Mouse (Mus musculus) adrenal gland, postnatal 14 days (tissue): ENCODE data around the gene Ptpn1. TPM values are rescaled to one million over a fixed set of nuclear protein-coding genes. Genes with fewer than 3 reads are reported as not detected.

ENCODE experiments used
- DNase-seq: peaks from one replicate; pipeline ENCODE4 v3.0.0; 2021; ENCODE audit warnings: mixed read lengths
- long read RNA-seq, 2 experiments: library from polyadenylated mRNA; stranded (forward); transcript quantifications; one replicate each; pipeline ENCODE4 v2.0.0; 2021
- total RNA-seq: library from RNA; stranded (reverse); gene quantifications from 2 replicates; pipeline ENCODE4 v1.2.3, GENCODE M21; 2021

The Ptpn1 gene
- total RNA-seq, result 48.2 and 54.3 TPM in 2 replicates
- long read RNA-seq, experiment 1, full-length matches to known transcripts, result 46 of 72 reads
- long read RNA-seq, experiment 1, partial matches to known transcripts, result 22 of 72 reads
- long read RNA-seq, experiment 1, other reads (novel, unspliced or antisense), result 4 of 72 reads
- long read RNA-seq, experiment 2, full-length matches to known transcripts, result 35 of 55 reads
- long read RNA-seq, experiment 2, partial matches to known transcripts, result 3 of 55 reads
- long read RNA-seq, experiment 2, other reads (novel, unspliced or antisense), result 17 of 55 reads

- peak; percentile 99 for DNase-seq
Measured at GRCm38 (mm10) chr2:167931985-167932726, at the start of gene Ptpn1. TSS of gene Ptpn1 (plus strand) at chr2:167932057.

- DNase-seq, result no peak
Measured at GRCm38 (mm10) chr2:167886485-167886884, 45.4 kb upstream of the Ptpn1 start.

DNA sequence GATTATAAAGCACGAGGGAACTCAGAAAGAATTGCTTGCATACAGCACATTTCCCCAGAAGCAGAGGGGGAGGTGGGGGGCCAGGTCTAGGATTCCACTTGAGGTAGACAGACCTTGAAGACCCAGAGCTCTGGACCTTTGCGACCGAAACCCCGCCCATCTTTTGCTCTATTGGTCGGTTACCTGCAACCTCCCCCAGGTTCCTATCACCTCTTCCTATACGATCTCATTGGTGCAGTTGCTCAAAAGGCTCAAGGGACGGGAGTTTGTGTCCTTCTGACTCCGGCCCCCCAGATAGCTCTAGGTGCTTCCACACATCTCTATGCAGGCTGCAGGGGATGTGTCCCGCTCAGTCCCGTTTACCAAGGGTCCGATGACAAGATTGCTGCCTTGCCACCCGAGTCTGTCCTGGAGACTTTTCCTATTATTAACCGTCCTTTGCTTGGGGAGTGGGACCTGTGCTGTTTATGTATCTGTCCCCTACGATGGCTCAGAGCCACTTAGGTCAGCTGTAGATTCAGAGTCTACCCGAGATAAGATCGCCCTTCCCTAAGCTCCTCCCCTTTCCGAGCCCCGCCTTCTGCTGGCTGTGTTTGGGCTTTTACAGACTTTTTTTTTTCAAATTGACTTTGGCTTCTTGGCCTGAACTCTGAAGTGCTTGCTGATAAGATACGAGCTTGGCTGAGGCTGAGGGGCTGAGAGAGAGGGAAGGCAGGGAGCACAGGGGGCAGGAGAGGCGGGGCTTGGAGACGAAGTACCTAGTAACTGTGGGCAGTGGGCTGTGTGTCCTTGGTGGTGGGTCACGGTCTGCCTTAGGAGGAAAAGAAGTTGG, 44.1 kb upstream of the Ptpn1 start:
- DNase-seq, result peak; percentile 85

GRCm38 (mm10) chr2:167888834-167889233, 43.0 kb upstream of the Ptpn1 start:
- no peak for DNase-seq

DNA sequence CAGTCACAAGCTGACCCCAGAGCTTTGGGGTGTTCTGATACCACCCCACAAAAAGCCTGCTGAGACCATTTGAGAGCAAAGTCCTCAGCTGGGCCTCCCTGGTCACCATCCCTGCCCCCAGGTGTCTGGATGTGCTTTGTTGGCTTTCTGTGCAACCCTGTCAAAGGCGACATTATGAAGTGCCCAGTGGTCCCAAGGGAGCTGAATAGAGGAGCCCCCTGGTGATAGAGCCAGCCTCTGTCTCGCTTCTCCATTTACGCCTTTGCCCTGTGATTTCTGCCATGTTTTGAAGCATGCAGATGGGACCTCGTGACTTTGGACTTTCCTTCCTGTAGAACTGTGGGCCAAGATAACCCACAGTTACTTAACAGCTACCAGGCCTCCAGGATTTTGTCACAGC, 42.0 kb upstream of the Ptpn1 start:
- DNase-seq, result no peak

GRCm38 (mm10) chr2:167891908-167892307, 39.9 kb upstream of the Ptpn1 start:
- DNase-seq, result peak; percentile 88

DNA sequence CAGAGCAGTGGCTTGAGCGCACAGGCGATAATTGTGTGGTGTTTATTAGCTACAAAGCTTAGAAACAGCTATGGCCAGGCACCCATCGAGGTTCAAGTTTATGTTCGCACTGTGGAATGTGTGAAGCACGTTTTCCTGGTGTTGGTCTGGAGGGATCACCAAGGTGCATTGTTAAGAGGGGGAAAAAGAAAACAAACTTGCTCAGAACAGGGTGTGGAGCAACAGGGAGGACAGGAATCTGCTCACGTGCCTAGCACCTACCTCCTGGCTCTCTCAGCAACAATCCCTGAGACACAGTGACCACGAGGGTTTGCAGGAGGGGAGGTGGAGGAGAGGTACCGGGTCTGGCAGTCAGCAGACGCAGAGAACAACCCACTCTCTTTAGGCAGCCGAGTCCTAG, 38.2 kb upstream of the Ptpn1 start:
- DNase-seq, result no peak

- DNase-seq, result peak; percentile 91
Measured at GRCm38 (mm10) chr2:167894948-167895372, 36.9 kb upstream of the Ptpn1 start.

DNA sequence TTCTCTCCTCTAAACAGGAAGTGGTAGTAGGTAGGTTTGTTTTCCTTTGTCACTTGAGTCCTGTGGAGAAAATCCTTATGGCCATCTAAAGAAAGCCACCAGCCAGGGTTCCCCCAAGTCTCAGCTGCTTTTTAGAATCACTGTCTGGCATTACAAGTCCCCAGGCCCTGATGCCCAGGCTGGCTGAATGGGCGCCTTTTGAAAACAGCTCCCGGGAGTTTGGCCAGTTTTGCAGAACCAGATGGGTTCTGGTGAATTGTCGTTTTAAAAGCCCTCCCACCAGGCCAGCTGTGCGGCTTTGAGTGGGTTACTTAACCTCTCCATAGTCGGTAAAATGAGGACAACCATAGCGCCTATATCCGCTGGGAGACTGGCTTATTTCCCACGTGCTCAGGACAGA, 34.0 kb upstream of the Ptpn1 start:
- DNase-seq, result no peak

- no peak for DNase-seq
Measured at GRCm38 (mm10) chr2:167899989-167900421, 31.9 kb upstream of the Ptpn1 start.

DNA sequence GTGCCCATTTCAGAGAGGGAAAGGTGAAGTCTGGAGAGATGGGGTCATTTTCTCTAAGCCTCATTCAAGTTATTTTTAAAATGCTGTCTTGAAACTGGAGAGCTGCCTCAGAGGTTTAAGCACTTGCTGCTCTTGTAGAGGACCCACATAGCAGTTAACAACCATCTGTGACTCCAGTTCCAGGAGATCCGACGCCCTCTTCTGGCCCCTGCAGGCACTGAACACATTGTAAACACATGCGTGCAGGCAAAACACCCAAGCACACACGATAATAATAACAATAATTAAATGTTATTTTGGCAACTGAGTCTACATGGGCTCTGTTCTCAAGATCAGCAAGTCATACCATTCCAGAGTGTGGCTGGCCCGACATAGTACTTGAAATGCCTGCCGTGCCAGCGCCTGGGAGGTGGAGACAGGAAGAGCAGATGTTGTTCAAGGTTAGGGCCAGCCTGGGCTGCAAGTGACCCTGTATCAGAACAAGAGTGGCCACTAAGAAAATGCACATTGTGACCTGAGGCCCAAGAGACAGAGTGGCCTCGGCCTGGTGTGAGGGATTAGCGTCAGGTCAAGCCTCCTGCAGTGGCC, 29.6 kb upstream of the Ptpn1 start:
- DNase-seq, result no peak

GRCm38 (mm10) chr2:167903242-167903952, 28.5 kb upstream of the Ptpn1 start:
- no peak for DNase-seq

DNA sequence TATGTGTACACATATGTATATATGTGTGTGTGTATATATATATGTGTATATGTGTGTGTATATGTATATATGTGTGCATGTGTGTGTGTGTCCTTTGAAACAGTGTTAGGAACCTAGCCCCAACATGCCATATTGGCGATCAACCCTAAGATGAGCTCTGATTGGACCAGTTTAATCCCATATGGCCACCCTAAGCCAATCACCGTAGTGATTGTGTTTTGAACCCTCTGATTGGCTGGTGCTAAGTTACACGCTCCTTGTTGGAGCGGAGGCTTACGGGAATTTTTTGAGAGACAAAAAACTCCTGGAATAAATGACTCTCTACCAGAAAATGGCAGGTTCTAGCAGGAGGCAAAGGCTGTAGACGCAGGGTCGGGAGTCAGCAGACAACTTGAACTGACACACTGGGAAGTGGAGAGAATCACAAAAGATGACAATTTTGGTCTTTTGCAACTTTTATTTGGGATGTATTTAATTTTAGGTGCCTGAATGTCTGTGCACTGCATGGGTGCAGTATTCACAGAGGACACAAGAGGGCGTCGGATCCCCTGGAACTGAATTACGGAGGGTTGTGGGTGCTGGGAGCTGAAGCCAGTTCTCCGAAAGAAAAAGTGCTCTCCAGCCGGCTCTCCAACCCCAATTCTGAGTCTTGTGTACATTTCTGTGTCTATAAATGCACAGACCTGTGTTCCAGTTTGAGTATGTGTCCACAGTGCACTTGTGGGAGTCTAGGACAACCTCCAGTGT, 27.1 kb upstream of the Ptpn1 start:
- DNase-seq, result no peak

- DNase-seq, result no peak
Measured at GRCm38 (mm10) chr2:167905561-167905960, 26.3 kb upstream of the Ptpn1 start.

DNA sequence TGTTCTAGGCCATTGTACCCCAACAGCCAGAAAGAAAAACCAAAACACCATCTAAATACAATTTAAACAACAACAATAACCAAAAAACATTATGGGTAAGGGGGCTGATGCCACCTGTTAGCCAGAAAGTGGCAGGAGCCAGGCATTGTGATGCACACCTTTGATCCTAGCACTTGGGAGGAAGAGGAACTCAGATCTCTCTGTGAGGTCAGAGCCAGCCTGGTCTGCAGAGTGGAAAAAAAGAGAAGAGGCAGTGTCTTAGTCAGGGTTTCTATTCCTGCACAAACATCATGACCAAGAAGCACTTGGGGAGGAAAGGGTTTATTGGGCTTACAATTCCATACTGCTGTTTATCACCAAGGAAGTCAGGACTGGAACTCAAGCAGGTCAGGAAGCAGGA, 25.1 kb upstream of the Ptpn1 start:
- no peak for DNase-seq

- DNase-seq, result no peak
Measured at GRCm38 (mm10) chr2:167909531-167910177, 22.2 kb upstream of the Ptpn1 start.

- DNase-seq, result no peak
Measured at GRCm38 (mm10) chr2:167910178-167910540, 21.7 kb upstream of the Ptpn1 start.

DNA sequence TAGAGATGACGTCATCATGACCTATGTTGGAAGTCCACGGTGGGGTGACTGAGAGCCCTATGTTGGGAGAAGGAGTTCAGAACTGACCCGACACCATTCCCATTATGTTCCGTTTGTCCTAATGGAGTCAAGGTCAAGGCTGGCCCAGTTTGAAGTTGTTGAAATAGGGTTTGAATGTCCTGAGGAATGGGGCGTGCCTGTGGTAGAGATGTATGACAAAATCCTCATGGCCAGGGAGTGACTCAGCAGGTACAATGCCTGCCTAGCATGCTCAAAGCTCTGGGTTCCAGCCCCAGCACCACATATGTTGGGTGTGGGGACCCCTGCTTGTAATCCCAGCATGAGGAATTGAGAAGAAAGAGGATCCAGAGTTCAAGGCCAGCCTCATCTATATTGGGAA, 20.3 kb upstream of the Ptpn1 start:
- no peak for DNase-seq

- DNase-seq, result peak; percentile 48
Measured at GRCm38 (mm10) chr2:167919081-167919480, 12.8 kb upstream of the Ptpn1 start.

GRCm38 (mm10) chr2:167920041-167920440, 11.8 kb upstream of the Ptpn1 start:
- DNase-seq, result peak; percentile 73
